Mouse (Mus musculus) heart, adult 2 months (tissue): Measurements from ENCODE around the gene Sash3.

Source experiments
- CTCF ChIP-seq: fragments of 200-600 bp; IDR thresholded peaks from 2 replicates; pipeline ENCODE4 v1.8.1; 2022; ENCODE audit warnings: antibody characterized with exemption, mild to moderate bottlenecking, moderate library complexity
- POLR2A ChIP-seq: fragments of 200-500 bp; IDR thresholded peaks from 2 replicates; pipeline ENCODE4 v1.6.1; 2011; ENCODE audit warnings: mild to moderate bottlenecking, low read depth, low read length, control low read depth; ENCODE audit not compliant: insufficient read depth

- TF ChIP-seq CTCF = no peak
- no peak for TF ChIP-seq POLR2A
Observed at GRCm38 (mm10) chrX:48147226-48147625, 990 bp downstream of the Sash3 start.
